Mouse (Mus musculus) thymus, adult 2 months (tissue): Measurements from ENCODE around the gene Abcf1.

Experiments
- CTCF ChIP-seq: fragments of 200-500 bp; IDR thresholded peaks from 2 replicates; pipeline ENCODE4 v1.5.1; 2012; ENCODE audit warnings: mild to moderate bottlenecking, control low read depth, low read length, moderate library complexity, borderline replicate concordance; ENCODE audit not compliant: control insufficient read depth, poor library complexity, insufficient read depth; ENCODE audit errors: extremely low read depth
- POLR2A ChIP-seq: fragments of 200-500 bp; IDR thresholded peaks from 2 replicates; pipeline ENCODE4 v1.6.1; 2012; ENCODE audit warnings: mild to moderate bottlenecking, low read length, control low read depth, moderate library complexity; ENCODE audit not compliant: control insufficient read depth, poor library complexity, insufficient read depth; ENCODE audit errors: extremely low read depth

- TF ChIP-seq CTCF (no peak), POLR2A (no peak)
These were observed 62.0 kb downstream of the Abcf1 start for GRCm38 (mm10) chr17:35907609-35908008.
